Mouse (Mus musculus): Measurements from ENCODE around the gene Gm15294. TPM values are rescaled to one million over a fixed set of nuclear protein-coding genes. Genes with fewer than 3 reads are reported as not detected.

Gene Gm15294
- polyA plus RNA-seq (2015; fragmentation: Nextera tagmentation; extraction: Ambion mirVana) = not detected in 2 replicates

DNA sequence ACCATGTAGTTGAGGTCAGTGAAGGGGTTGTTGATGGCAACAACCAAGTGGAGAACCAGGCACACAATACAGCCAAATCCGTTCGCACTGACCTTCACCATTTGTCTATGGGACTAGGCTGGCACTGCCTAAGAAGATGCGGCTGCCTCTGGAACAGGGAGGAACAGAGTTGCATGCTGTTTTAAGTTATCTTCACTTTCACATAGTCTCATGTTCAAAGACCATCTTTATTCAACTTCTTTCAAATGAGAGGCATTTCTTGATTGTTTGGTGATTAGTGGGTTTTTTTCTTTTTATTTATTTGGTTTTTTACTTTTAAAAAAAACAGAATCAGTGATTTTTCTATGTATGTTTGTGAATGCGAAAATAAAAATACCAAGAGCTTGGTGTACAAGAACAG, at the start of gene Gm15294:
Gene Gm15294 (minus strand): TSS at position 101 of the 400 bp plus-strand sequence.
- no peak for DNase-seq (ENCODE audit: low spot score)
- H3K9me3 ChIP-seq (ENCODE audit: low read length) = no peaks in the 10 kb centered on the region
- H3K36me3 ChIP-seq (ENCODE audit: insufficient read depth, low read length) = no peaks in the 10 kb centered on the region
- H3K27ac ChIP-seq (ENCODE audit: low read length) = no peak within 1 kb of the TSS
- no peaks in the 10 kb centered on the region for H3K4me1 ChIP-seq (ENCODE audit: insufficient read depth, low read depth, low read length)
- WGBS = 83% methylated on average over 4 of the region's 4 CpGs
- no peak within 1 kb of the TSS for H3K4me2 ChIP-seq (replicated peaks; ENCODE audit: low read depth, low read length)
- no peak within 1 kb of the TSS for H3K4me3 ChIP-seq (ENCODE audit: low read depth, low read length)
- H3K9ac ChIP-seq (replicated peaks; ENCODE audit: low read depth) = no peak within 1 kb of the TSS
- no peak for TF ChIP-seq EP300 (IDR thresholded peaks at IDR 0.05)
- no peak for TF ChIP-seq CTCF (IDR thresholded peaks at IDR 0.05)
- no peak for ATAC-seq
- no peaks in the 10 kb centered on the region for H3K27me3 ChIP-seq (replicated peaks; ENCODE audit: insufficient read depth, low read length)

DNA sequence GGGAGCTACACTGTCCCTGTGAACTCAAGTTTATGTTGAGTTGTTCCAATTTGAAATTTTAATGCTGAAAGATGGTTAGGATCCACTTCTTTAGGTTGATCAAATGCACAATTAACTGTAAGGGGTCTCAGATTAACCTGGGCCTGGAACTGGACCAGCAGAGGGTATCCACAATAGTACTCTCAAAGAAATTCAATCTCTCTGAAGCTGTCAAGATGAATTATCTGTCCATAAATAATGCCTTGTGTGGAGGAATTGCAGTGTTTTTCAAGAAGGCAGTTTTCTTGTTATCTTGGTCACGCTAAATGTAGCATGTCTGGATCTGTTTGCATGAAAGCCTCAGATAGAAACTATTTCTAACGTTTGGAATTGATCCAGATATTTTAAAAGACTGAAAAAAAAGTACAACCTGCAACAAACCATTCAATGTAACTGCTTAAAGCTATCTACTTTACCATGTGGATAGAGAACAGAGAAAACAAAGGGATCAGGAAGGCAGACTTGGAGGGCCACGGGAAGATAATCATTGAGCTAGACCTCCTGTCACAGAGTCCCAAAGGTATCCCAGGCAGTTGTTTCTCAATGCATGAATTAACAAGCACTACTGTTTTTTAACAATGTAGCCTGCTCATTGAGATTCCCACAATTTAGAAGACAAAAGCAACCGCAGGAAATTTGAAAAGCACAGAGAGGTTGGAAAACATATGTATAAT, 9.5 kb upstream of the Gm15294 start:
- 63% methylated on average over 4 of the region's 4 CpGs for WGBS
- Histone ChIP-seq H3K36me3 (ENCODE audit: insufficient read depth, low read length) (no peaks in the 10 kb centered on the region), H3K9ac (replicated peaks; ENCODE audit: low read depth) (no peak overlapping the region), H3K4me2 (replicated peaks; ENCODE audit: low read depth, low read length) (no peak overlapping the region), H3K4me3 (ENCODE audit: low read depth, low read length) (no peak overlapping the region), H3K27ac (ENCODE audit: low read length) (no peak overlapping the region), H3K27me3 (replicated peaks; ENCODE audit: insufficient read depth, low read length) (no peaks in the 10 kb centered on the region), H3K9me3 (ENCODE audit: low read length) (no peaks in the 10 kb centered on the region), H3K4me1 (ENCODE audit: insufficient read depth, low read depth, low read length) (no peaks in the 10 kb centered on the region)
- ATAC-seq = no peak
- DNase-seq (ENCODE audit: low spot score) = no peak
- TF ChIP-seq EP300 (IDR thresholded peaks at IDR 0.05) (no peak), CTCF (IDR thresholded peaks at IDR 0.05) (no peak)

DNA sequence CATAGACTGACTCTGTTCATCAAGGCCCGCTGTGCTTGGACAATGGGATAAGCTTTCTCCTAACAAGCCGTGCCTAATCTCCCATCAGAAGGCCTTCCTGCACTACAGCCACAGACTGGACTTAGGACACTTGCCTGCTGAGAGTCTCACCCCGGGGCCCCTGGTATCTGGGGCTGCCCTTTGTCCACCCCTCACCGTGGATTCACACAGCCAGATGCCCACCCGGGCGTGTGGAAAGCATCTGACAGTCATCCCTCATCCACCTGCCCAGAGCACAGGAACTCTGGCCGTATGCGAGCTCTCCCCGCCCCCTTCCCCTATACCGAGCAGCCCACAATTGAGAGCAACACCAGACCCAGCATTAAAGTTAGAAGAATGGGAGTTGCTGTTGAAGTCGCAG, 1.0 kb downstream of the Gm15294 start:
- H3K4me1 ChIP-seq (ENCODE audit: insufficient read depth, low read depth, low read length) = no peaks in the 10 kb centered on the region
- no peaks in the 10 kb centered on the region for H3K9me3 ChIP-seq (ENCODE audit: low read length)
- 76% methylated on average over 9 of the region's 11 CpGs for WGBS
- no peaks in the 10 kb centered on the region for H3K36me3 ChIP-seq (ENCODE audit: insufficient read depth, low read length)
- DNase-seq (ENCODE audit: low spot score) (no peak), ATAC-seq (no peak)
- no peaks in the 10 kb centered on the region for H3K27me3 ChIP-seq (replicated peaks; ENCODE audit: insufficient read depth, low read length)
- H3K4me2 ChIP-seq (replicated peaks; ENCODE audit: low read depth, low read length) = no peak overlapping the region
- TF ChIP-seq CTCF (IDR thresholded peaks at IDR 0.05) = no peak
- no peak overlapping the region for H3K9ac ChIP-seq (replicated peaks; ENCODE audit: low read depth)
- H3K4me3 ChIP-seq (ENCODE audit: low read depth, low read length) = no peak overlapping the region
- H3K27ac ChIP-seq (ENCODE audit: low read length) = no peak overlapping the region

DNA sequence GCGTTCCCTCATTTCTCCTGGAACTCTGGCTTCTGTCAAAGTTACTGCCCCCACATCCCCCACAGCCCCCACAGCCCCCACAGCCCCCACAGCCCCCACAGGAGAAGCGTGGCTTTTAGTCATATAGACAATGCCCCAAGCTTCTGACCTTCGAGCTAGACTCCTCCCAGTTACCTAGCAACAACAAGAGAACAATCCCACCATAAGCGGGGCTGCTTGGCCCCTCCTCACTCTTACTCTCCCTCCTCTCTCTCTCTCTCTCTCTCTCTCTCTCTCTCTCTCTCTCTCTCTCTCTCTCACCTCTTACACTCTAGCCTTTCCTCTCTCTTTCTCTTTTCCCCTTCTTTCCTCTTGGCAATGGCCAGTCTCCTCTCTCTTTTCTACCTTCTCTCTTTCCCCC, 1.4 kb downstream of the Gm15294 start:
- no peaks in the 10 kb centered on the region for H3K36me3 ChIP-seq (ENCODE audit: insufficient read depth, low read length)
- no peak for TF ChIP-seq CTCF (IDR thresholded peaks at IDR 0.05)
- no peak for TF ChIP-seq EP300 (IDR thresholded peaks at IDR 0.05)
- H3K9me3 ChIP-seq (ENCODE audit: low read length) = no peaks in the 10 kb centered on the region
- H3K4me1 ChIP-seq (ENCODE audit: insufficient read depth, low read depth, low read length) = no peaks in the 10 kb centered on the region
- H3K4me3 ChIP-seq (ENCODE audit: low read depth, low read length) = no peak overlapping the region
- H3K9ac ChIP-seq (replicated peaks; ENCODE audit: low read depth) = no peak overlapping the region
- no peaks in the 10 kb centered on the region for H3K27me3 ChIP-seq (replicated peaks; ENCODE audit: insufficient read depth, low read length)
- no peak overlapping the region for H3K4me2 ChIP-seq (replicated peaks; ENCODE audit: low read depth, low read length)
- DNase-seq (ENCODE audit: low spot score) = no peak
- WGBS = 63% methylated on average over 4 of the region's 4 CpGs
- no peak for ATAC-seq
- H3K27ac ChIP-seq (ENCODE audit: low read length) = no peak overlapping the region

DNA sequence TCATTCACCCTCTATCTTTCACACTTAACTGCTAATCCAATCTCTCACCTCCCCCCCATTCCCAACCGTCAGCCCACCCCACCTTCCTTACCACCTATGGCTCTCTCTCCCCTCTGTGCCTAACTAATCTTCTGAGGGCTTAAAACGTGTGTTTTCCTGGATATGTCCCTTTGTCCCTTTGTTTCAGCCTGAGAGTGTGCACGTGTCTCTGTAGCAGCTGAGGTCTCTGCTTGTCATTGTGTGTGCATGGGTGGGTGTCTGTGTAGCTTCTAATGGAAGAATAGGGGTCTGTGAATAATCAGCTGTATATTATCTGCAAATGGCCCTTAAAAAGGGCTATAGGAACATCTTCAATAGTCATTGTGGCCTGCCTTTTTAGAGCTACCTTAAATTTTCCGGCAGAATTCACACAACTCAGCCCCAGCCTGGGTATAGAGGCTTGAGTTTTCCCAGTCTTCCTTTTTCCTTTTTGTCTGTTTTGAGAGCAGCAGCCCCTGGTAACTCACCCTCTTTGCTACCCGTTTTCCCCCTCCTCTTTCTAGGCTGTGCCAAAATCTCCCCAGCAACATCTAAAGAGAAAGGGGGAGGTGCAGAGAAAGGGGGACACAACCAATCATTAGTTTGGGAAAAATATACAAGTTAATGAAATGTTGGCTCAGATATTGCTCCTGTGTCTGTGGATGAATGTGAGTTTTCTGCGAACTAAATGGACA, 19.2 kb downstream of the Gm15294 start:
- no peak overlapping the region for H3K27ac ChIP-seq (ENCODE audit: low read length)
- DNase-seq (ENCODE audit: low spot score) = no peak
- ATAC-seq = no peak
- WGBS = 36% methylated on average over 6 of the region's 6 CpGs
- H3K9me3 ChIP-seq (ENCODE audit: low read length) = no peaks in the 10 kb centered on the region
- no peaks in the 10 kb centered on the region for H3K4me1 ChIP-seq (ENCODE audit: insufficient read depth, low read depth, low read length)
- H3K27me3 ChIP-seq (replicated peaks; ENCODE audit: insufficient read depth, low read length) = no peaks in the 10 kb centered on the region
- H3K9ac ChIP-seq (replicated peaks; ENCODE audit: low read depth) = no peak overlapping the region
- H3K36me3 ChIP-seq (ENCODE audit: insufficient read depth, low read length) = no peaks in the 10 kb centered on the region
- TF ChIP-seq EP300 (IDR thresholded peaks at IDR 0.05) (no peak), CTCF (IDR thresholded peaks at IDR 0.05) (no peak)
- no peak overlapping the region for H3K4me3 ChIP-seq (ENCODE audit: low read depth, low read length)
- H3K4me2 ChIP-seq (replicated peaks; ENCODE audit: low read depth, low read length) = no peak overlapping the region

Other genes with a start within 250 kb of the Gm15294 start
- gene Irs4, start 150.0 kb downstream of the Gm15294 start, polyA plus RNA-seq (2015; fragmentation: Nextera tagmentation; extraction: Ambion mirVana) = not detected in 2 replicates

Data from lung, postnatal 0 days (tissue).